Mouse (Mus musculus) limb, embryonic 13.5 days (tissue): ENCODE measurements at regions not wholly inside any gene's neighbourhood (a gene's known extent, or its start where the extent isn't known, plus 50 kb on each side); places are given as distances from the start of the nearest gene placed in this dataset.

Experiments used
- ATAC-seq: fragments of 200-750 bp; cut with Nextera tagmentation; 2 replicates; pipeline ENCODE4 v1.8.0; 2017; ENCODE audit warnings: low read depth, moderate number of reproducible peaks, moderate TSS enrichment; ENCODE audit not compliant: low FRiP score
- H3K27ac ChIP-seq: fragments of 300-500 bp; sonication (generic); 2 replicates; pipeline ENCODE4 v1.5.1; 2015; ENCODE audit warnings: inconsistent platforms, mild to moderate bottlenecking, moderate library complexity
- H3K27me3 ChIP-seq: fragments of 300-500 bp; sonication (generic); 2 replicates; pipeline ENCODE4 v1.6.1; 2015; ENCODE audit warnings: mild to moderate bottlenecking, inconsistent platforms
- H3K36me3 ChIP-seq: fragments of 300-500 bp; sonication (generic); 2 replicates; pipeline ENCODE4 v1.6.1; 2015; ENCODE audit warnings: inconsistent platforms, mild to moderate bottlenecking, moderate library complexity
- H3K4me1 ChIP-seq: fragments of 300-500 bp; sonication (generic); 2 replicates; pipeline ENCODE4 v1.6.1; 2015; ENCODE audit warnings: inconsistent platforms
- H3K4me2 ChIP-seq: fragments of 300-500 bp; sonication (generic); replicated peaks from 2 replicates; pipeline ENCODE4 v1.6.1; 2015; ENCODE audit warnings: inconsistent platforms, mild to moderate bottlenecking, moderate library complexity
- H3K4me3 ChIP-seq: fragments of 300-500 bp; sonication (generic); 2 replicates; pipeline ENCODE4 v1.5.1; 2015; ENCODE audit warnings: moderate library complexity, mild to moderate bottlenecking, inconsistent platforms
- H3K9ac ChIP-seq: fragments of 300-500 bp; sonication (generic); 2 replicates; pipeline ENCODE4 v1.6.1; 2015; ENCODE audit warnings: mild to moderate bottlenecking, inconsistent platforms
- H3K9me3 ChIP-seq: fragments of 300-500 bp; sonication (generic); 2 replicates; pipeline ENCODE4 v1.6.1; 2016; ENCODE audit warnings: inconsistent platforms
- WGBS: fragments of 180-500 bp; shearing (Covaris S2); methylation state at CpG from one replicate; pipeline ENCODE4 v1.1.7; 2015; 5-methylcytosine and 5-hydroxymethylcytosine counted together

GRCm38 (mm10) chr3:118248768-118249167, 313.2 kb upstream of the Dpyd start:
- no peak overlapping the region for H3K9ac ChIP-seq
- H3K27me3 ChIP-seq = no peaks in the 10 kb centered on the region
- H3K4me3 ChIP-seq = no peak overlapping the region
- no peaks in the 10 kb centered on the region for H3K36me3 ChIP-seq
- no peak overlapping the region for H3K27ac ChIP-seq
- H3K4me1 ChIP-seq = no peaks in the 10 kb centered on the region
- 62% methylated on average over 2 of the region's 2 CpGs for WGBS
- H3K4me2 ChIP-seq = no peak overlapping the region
- no peaks in the 10 kb centered on the region for H3K9me3 ChIP-seq
- peak; percentile 64; the same call in 1 of the 2 replicates for ATAC-seq

GRCm38 (mm10) chr3:118275917-118276316, 286.0 kb upstream of the Dpyd start:
- H3K9ac ChIP-seq = no peak overlapping the region
- no peak overlapping the region for H3K27ac ChIP-seq
- no peak for ATAC-seq
- H3K9me3 ChIP-seq = no peaks in the 10 kb centered on the region
- H3K4me2 ChIP-seq = no peak overlapping the region
- no peaks in the 10 kb centered on the region for H3K27me3 ChIP-seq
- H3K36me3 ChIP-seq = no peaks in the 10 kb centered on the region
- H3K4me1 ChIP-seq = no peaks in the 10 kb centered on the region
- H3K4me3 ChIP-seq = no peak overlapping the region

GRCm38 (mm10) chr3:118278274-118278673, 283.7 kb upstream of the Dpyd start:
- Histone ChIP-seq H3K9me3 (no peaks in the 10 kb centered on the region), H3K27ac (no peak overlapping the region), H3K36me3 (no peaks in the 10 kb centered on the region), H3K9ac (no peak overlapping the region), H3K27me3 (no peaks in the 10 kb centered on the region), H3K4me2 (no peak overlapping the region), H3K4me1 (no peaks in the 10 kb centered on the region), H3K4me3 (no peak overlapping the region)
- ATAC-seq = no peak
- WGBS = 77% methylated on average over 5 of the region's 5 CpGs

- 69% methylated on average over 3 of the region's 3 CpGs for WGBS
- no peak overlapping the region for H3K4me2 ChIP-seq
- H3K27ac ChIP-seq = no peak overlapping the region
- H3K27me3 ChIP-seq = no peaks in the 10 kb centered on the region
- H3K36me3 ChIP-seq = no peaks in the 10 kb centered on the region
- H3K4me1 ChIP-seq = no peaks in the 10 kb centered on the region
- no peak overlapping the region for H3K4me3 ChIP-seq
- no peaks in the 10 kb centered on the region for H3K9me3 ChIP-seq
- ATAC-seq = no peak
- H3K9ac ChIP-seq = no peak overlapping the region
Observed at GRCm38 (mm10) chr3:118286946-118287345, 275.0 kb upstream of the Dpyd start.

GRCm38 (mm10) chr3:118325111-118325510, 236.8 kb upstream of the Dpyd start:
- Histone ChIP-seq H3K27ac (no peak overlapping the region), H3K4me1 (0 out of 2 replicates have a peak, but pooled peaks cover 2% of the 10 kb centered on the region), H3K27me3 (no peaks in the 10 kb centered on the region), H3K9me3 (no peaks in the 10 kb centered on the region), H3K36me3 (no peaks in the 10 kb centered on the region), H3K9ac (no peak overlapping the region), H3K4me3 (no peak overlapping the region), H3K4me2 (no peak overlapping the region)
- WGBS = 69% methylated on average over 5 of the region's 5 CpGs
- no peak for ATAC-seq

GRCm38 (mm10) chr3:118328237-118328636, 233.7 kb upstream of the Dpyd start:
- Histone ChIP-seq H3K27ac (no peak overlapping the region), H3K36me3 (no peaks in the 10 kb centered on the region), H3K9ac (no peak overlapping the region), H3K4me2 (no peak overlapping the region), H3K27me3 (no peaks in the 10 kb centered on the region), H3K4me3 (no peak overlapping the region), H3K9me3 (no peaks in the 10 kb centered on the region), H3K4me1 (0 out of 2 replicates have a peak, but pooled peaks cover 2% of the 10 kb centered on the region)
- ATAC-seq = no peak
- WGBS = 92% methylated on average over 2 of the region's 2 CpGs

GRCm38 (mm10) chr3:118329132-118329674, 232.7 kb upstream of the Dpyd start:
- H3K36me3 ChIP-seq = no peaks in the 10 kb centered on the region
- no peak overlapping the region for H3K4me2 ChIP-seq
- H3K27ac ChIP-seq = no peak overlapping the region
- H3K9ac ChIP-seq = no peak overlapping the region
- H3K9me3 ChIP-seq = no peaks in the 10 kb centered on the region
- H3K4me3 ChIP-seq = no peak overlapping the region
- WGBS = 90% methylated on average over 5 of the region's 5 CpGs
- 0 out of 2 replicates have a peak, but pooled peaks cover 2% of the 10 kb centered on the region for H3K4me1 ChIP-seq
- no peaks in the 10 kb centered on the region for H3K27me3 ChIP-seq
- ATAC-seq = no peak

GRCm38 (mm10) chr3:118331559-118331958, 230.4 kb upstream of the Dpyd start:
- Histone ChIP-seq H3K27ac (no peak overlapping the region), H3K4me1 (0 out of 2 replicates have a peak, but pooled peaks cover 1% of the 10 kb centered on the region), H3K4me3 (no peak overlapping the region), H3K27me3 (no peaks in the 10 kb centered on the region), H3K9ac (no peak overlapping the region), H3K36me3 (no peaks in the 10 kb centered on the region), H3K4me2 (no peak overlapping the region), H3K9me3 (no peaks in the 10 kb centered on the region)
- 36% methylated on average over 2 of the region's 2 CpGs for WGBS
- no peak for ATAC-seq

- H3K4me1 ChIP-seq = no peaks in the 10 kb centered on the region
- H3K36me3 ChIP-seq = no peaks in the 10 kb centered on the region
- H3K4me2 ChIP-seq = no peak overlapping the region
- no peak for ATAC-seq
- H3K9ac ChIP-seq = no peak overlapping the region
- no peaks in the 10 kb centered on the region for H3K9me3 ChIP-seq
- H3K4me3 ChIP-seq = no peak overlapping the region
- H3K27ac ChIP-seq = no peak overlapping the region
- H3K27me3 ChIP-seq = no peaks in the 10 kb centered on the region
Observed at GRCm38 (mm10) chr3:118338716-118339115, 223.2 kb upstream of the Dpyd start.

GRCm38 (mm10) chr3:118361741-118362141, 200.2 kb upstream of the Dpyd start:
- H3K9ac ChIP-seq = no peak overlapping the region
- no peaks in the 10 kb centered on the region for H3K27me3 ChIP-seq
- 75% methylated on average over 5 of the region's 5 CpGs for WGBS
- no peak overlapping the region for H3K4me3 ChIP-seq
- H3K36me3 ChIP-seq = no peaks in the 10 kb centered on the region
- H3K4me2 ChIP-seq = no peak overlapping the region
- no peaks in the 10 kb centered on the region for H3K9me3 ChIP-seq
- ATAC-seq = no peak
- no peaks in the 10 kb centered on the region for H3K4me1 ChIP-seq
- H3K27ac ChIP-seq = no peak overlapping the region
